Mouse (Mus musculus) MEL (cell line): ENCODE results near the gene Elavl1. TPM values are rescaled to one million over a fixed set of nuclear protein-coding genes. Genes with fewer than 3 reads are reported as not detected.

Experiments used
- DNase-seq: peaks from one replicate; pipeline ENCODE4 v3.0.0; 2011; ENCODE audit warnings: low read depth, low spot score
- H3K27ac ChIP-seq: 2 replicates; pipeline ENCODE4 v1.5.1; 2012; ENCODE audit warnings: low read depth, mild to moderate bottlenecking, control low read depth, low read length, moderate library complexity; ENCODE audit not compliant: control insufficient read depth
- H3K27me3 ChIP-seq, 2 experiments: fragments of 150-350 bp in 1 of 2; sonication (generic) in 1 of 2; 2 replicates each; pipeline ENCODE4 v1.6.1; 2012; ENCODE audit warnings: low read length in 2 of 2, mild to moderate bottlenecking in 2 of 2, improper control_type of control experiment in 1 of 2, moderate library complexity in 1 of 2; ENCODE audit not compliant: insufficient read depth in 2 of 2, control insufficient read depth in 1 of 2
- H3K36me3 ChIP-seq, 2 experiments: 2 replicates each; pipeline ENCODE4 v1.6.1; 2012 to 2014; ENCODE audit warnings: low read length in 2 of 2, improper control_type of control experiment in 1 of 2, inconsistent platforms in 1 of 2, mild to moderate bottlenecking in 1 of 2; ENCODE audit not compliant: insufficient read depth in 2 of 2, control insufficient read depth in 1 of 2
- H3K4me1 ChIP-seq, 2 experiments: fragments of 150-350 bp in 1 of 2; sonication (generic) in 1 of 2; 2 replicates each; pipeline ENCODE4 v1.6.1; 2012; ENCODE audit warnings: low read length in 2 of 2, improper control_type of control experiment in 1 of 2, mild to moderate bottlenecking in 1 of 2; ENCODE audit not compliant: insufficient read depth in 2 of 2, control insufficient read depth in 1 of 2
- H3K4me3 ChIP-seq, 2 experiments: fragments of 150-350 bp in 1 of 2; sonication (generic) in 1 of 2; 2 replicates each; pipeline ENCODE4 v1.5.1; 2012; ENCODE audit warnings: low read depth in 2 of 2, low read length in 2 of 2, mild to moderate bottlenecking in 2 of 2, moderate library complexity in 2 of 2, control low read depth in 1 of 2, improper control_type of control experiment in 1 of 2; ENCODE audit not compliant: control insufficient read depth in 1 of 2, insufficient read depth in 1 of 2
- H3K79me2 ChIP-seq: 2 replicates; pipeline ENCODE4 v1.6.1; 2012; ENCODE audit warnings: mild to moderate bottlenecking, low read length, moderate library complexity; ENCODE audit not compliant: control insufficient read depth, poor library complexity, insufficient read depth
- H3K9ac ChIP-seq: 2 replicates; pipeline ENCODE4 v1.6.1; 2012; ENCODE audit warnings: low read depth, mild to moderate bottlenecking, control low read depth, low read length, moderate library complexity; ENCODE audit not compliant: control insufficient read depth, poor library complexity, severe bottlenecking
- H3K9me3 ChIP-seq: fragments of 150-350 bp; sonication (generic); replicated peaks from 2 replicates; pipeline ENCODE4 v1.6.1; 2012; ENCODE audit warnings: mild to moderate bottlenecking, low read length, improper control_type of control experiment, moderate library complexity; ENCODE audit not compliant: insufficient read depth
- BHLHE40 ChIP-seq: IDR thresholded peaks from 2 replicates; pipeline ENCODE4 v1.6.1; 2012; ENCODE audit warnings: low read depth, mild to moderate bottlenecking, inconsistent platforms, low read length, improper control_type of control experiment, borderline replicate concordance
- CHD1 ChIP-seq: IDR thresholded peaks from 2 replicates; pipeline ENCODE4 v1.6.1; 2012; ENCODE audit warnings: low read depth, mild to moderate bottlenecking, inconsistent platforms, low read length, improper control_type of control experiment
- CHD2 ChIP-seq: IDR thresholded peaks from 2 replicates; pipeline ENCODE4 v1.6.1; 2011; ENCODE audit warnings: low read length, improper control_type of control experiment
- CTCF ChIP-seq, 3 experiments: IDR thresholded peaks in 2 of 3; conservative IDR thresholded peaks in 1 of 3; 2 replicates each; pipeline ENCODE4 v1.5.1; 2011 to 2012; ENCODE audit warnings: low read length in 3 of 3, low read depth in 2 of 3, mild to moderate bottlenecking in 2 of 3, improper control_type of control experiment in 1 of 3, inconsistent platforms in 1 of 3, mixed read lengths in 1 of 3, moderate library complexity in 1 of 3; ENCODE audit not compliant: control insufficient read depth in 1 of 3, insufficient read depth in 1 of 3, poor library complexity in 1 of 3, severe bottlenecking in 1 of 3
- GABPA ChIP-seq: IDR thresholded peaks from 2 replicates; pipeline ENCODE4 v1.6.1; 2012; ENCODE audit warnings: low read depth, mild to moderate bottlenecking, inconsistent platforms, low read length, improper control_type of control experiment, moderate library complexity
- GATA1 ChIP-seq: IDR thresholded peaks from 2 replicates; pipeline ENCODE4 v1.6.1; 2011; ENCODE audit warnings: low read depth, low read length, improper control_type of control experiment
- JUND ChIP-seq: IDR thresholded peaks from 2 replicates; pipeline ENCODE4 v1.6.1; 2011; ENCODE audit warnings: low read depth, mild to moderate bottlenecking, improper control_type of control experiment, low read length
- MAFK ChIP-seq: IDR thresholded peaks from 2 replicates; pipeline ENCODE4 v1.6.1; 2011; ENCODE audit warnings: low read depth, mild to moderate bottlenecking, low read length, improper control_type of control experiment, borderline replicate concordance
- MEF2A ChIP-seq: IDR thresholded peaks from 2 replicates; pipeline ENCODE4 v1.6.1; 2014; ENCODE audit warnings: low read depth, mild to moderate bottlenecking, inconsistent platforms, low read length, improper control_type of control experiment; ENCODE audit not compliant: poor library complexity, insufficient replicate concordance, severe bottlenecking; ENCODE audit errors: extremely low read depth
- MYB ChIP-seq: IDR thresholded peaks from 2 replicates; pipeline ENCODE4 v1.6.1; 2011; ENCODE audit warnings: mild to moderate bottlenecking, low read depth, low read length, improper control_type of control experiment
- MYC ChIP-seq: IDR thresholded peaks from 2 replicates; pipeline ENCODE4 v1.6.1; 2011; ENCODE audit warnings: low read depth, mild to moderate bottlenecking, low read length, improper control_type of control experiment, moderate library complexity
- POLR2AphosphoS2 ChIP-seq: IDR thresholded peaks from 2 replicates; pipeline ENCODE4 v1.6.1; 2011; ENCODE audit warnings: low read length, improper control_type of control experiment
- RAD21 ChIP-seq: IDR thresholded peaks from 2 replicates; pipeline ENCODE4 v1.6.1; 2011; ENCODE audit warnings: mild to moderate bottlenecking, low read depth, low read length, improper control_type of control experiment
- RCOR1 ChIP-seq: IDR thresholded peaks from 2 replicates; pipeline ENCODE4 v1.6.1; 2012; ENCODE audit warnings: low read depth, mild to moderate bottlenecking, inconsistent platforms, low read length, improper control_type of control experiment
- SIN3A ChIP-seq: IDR thresholded peaks from 2 replicates; pipeline ENCODE4 v1.6.1; 2012; ENCODE audit warnings: low read length, improper control_type of control experiment, inconsistent platforms
- SMC3 ChIP-seq: IDR thresholded peaks from 2 replicates; pipeline ENCODE4 v1.6.1; 2011; ENCODE audit warnings: low read depth, low read length, improper control_type of control experiment
- UBTF ChIP-seq: IDR thresholded peaks from 2 replicates; pipeline ENCODE4 v1.6.1; 2012; ENCODE audit warnings: low read depth, mild to moderate bottlenecking, inconsistent platforms, low read length, improper control_type of control experiment, moderate library complexity, borderline replicate concordance; ENCODE audit not compliant: insufficient read depth
- USF2 ChIP-seq, 2 experiments: IDR thresholded peaks; 2 replicates each; pipeline ENCODE4 v1.6.1; 2011 to 2012; ENCODE audit warnings: improper control_type of control experiment in 2 of 2, low read length in 2 of 2, borderline replicate concordance in 1 of 2, inconsistent platforms in 1 of 2, low read depth in 1 of 2, mild to moderate bottlenecking in 1 of 2; ENCODE audit not compliant: insufficient read depth in 1 of 2
- ZC3H11A ChIP-seq: IDR thresholded peaks from 2 replicates; pipeline ENCODE4 v1.6.1; 2012; ENCODE audit warnings: low read depth, mild to moderate bottlenecking, inconsistent platforms, low read length, improper control_type of control experiment
- ZNF384 ChIP-seq: IDR thresholded peaks from 2 replicates; pipeline ENCODE4 v1.6.1; 2012; ENCODE audit warnings: low read depth, mild to moderate bottlenecking, inconsistent platforms, low read length, improper control_type of control experiment
- polyA plus RNA-seq, 2 experiments: library from polyadenylated mRNA; stranded (reverse) in 1 of 2; unstranded in 1 of 2; fragments of >175 nt in 1 of 2; fragments of >200 nt in 1 of 2; gene quantifications; 2 replicates each; pipeline versions ENCODE4 v1.2.1 to v1.2.4; 2012; ENCODE audit warnings: low replicate concordance in 2 of 2, low read depth in 1 of 2; ENCODE audit not compliant: insufficient read length in 2 of 2, insufficient read depth in 1 of 2, missing spikeins in 1 of 2
- total RNA-seq: library from RNA; depleted of rRNA; stranded (reverse); fragments of 300-350 nt; gene quantifications from 2 replicates; pipeline ENCODE4 v1.2.3, GENCODE M21; 2012

Elavl1 gene
- total and polyA plus RNA-seq, 3 experiments = 64.2 to 77.4 TPM; not detected in 1

- H3K9ac ChIP-seq = peak overlapping the region; percentile 54
Measured at GRCm38 (mm10) chr8:4258678-4259077, 66.5 kb downstream of the Elavl1 start.

GRCm38 (mm10) chr8:4258233-4258632 lies 67.0 kb downstream of the Elavl1 start:
- H3K9ac ChIP-seq = peak overlapping the region; percentile 54; the same call in 1 of the 2 replicates
- DNase-seq = peak; percentile 68
- no peak overlapping the region for H3K27ac ChIP-seq
- TF ChIP-seq CTCF (IDR thresholded peaks at IDR 0.05 in 2 of 3, conservative IDR thresholded peaks at IDR 0.05 in 1 of 3; ENCODE audit: control insufficient read depth in 1 of 3, insufficient read depth in 1 of 3, low read depth in 2 of 3, low read length in 3 of 3, poor library complexity in 1 of 3, severe bottlenecking in 1 of 3) (peak; percentile 63 to 88 (median 70); a peak in 5 of 6 replicates), SIN3A (peak; percentile 14; the same call in 1 of the 2 replicates), ZC3H11A (peak; percentile 21), SMC3 (peak; percentile 70), JUND (no peak), POLR2AphosphoS2 (no peak), RAD21 (peak; percentile 45), GATA1 (no peak), MEF2A (no peak), MAFK (no peak)
- H3K79me2 ChIP-seq = no peaks in the 10 kb centered on the region; the same call in 1 of the 2 replicates
- peak overlapping the region; percentile 41 to 50; a peak in 3 of 4 replicates for H3K4me3 ChIP-seq
- no peaks in the 10 kb centered on the region for H3K27me3 ChIP-seq
- H3K4me1 ChIP-seq = peaks cover 0 to 11% of the 10 kb centered on the region in 2 experiments; a peak in 2 of 4 replicates
- H3K9me3 ChIP-seq = no peaks in the 10 kb centered on the region
- peaks cover 3 to 7% of the 10 kb centered on the region in 2 experiments for H3K36me3 ChIP-seq

More at GRCm38 (mm10) chr8:4258678-4259077, 66.5 kb downstream of the Elavl1 start:
- peak overlapping the region; percentile 41 to 50; a peak in 3 of 4 replicates for H3K4me3 ChIP-seq
- TF ChIP-seq ZNF384 (no peak), MAFK (no peak), RCOR1 (no peak), CHD1 (no peak), BHLHE40 (no peak), GABPA (no peak), CHD2 (no peak), MYB (no peak), UBTF (no peak), USF2 (IDR thresholded peaks at IDR 0.05; ENCODE audit: borderline replicate concordance in 1 of 2, insufficient read depth in 1 of 2, low read depth in 1 of 2, low read length in 2 of 2) (no peak), MYC (no peak)
- TF ChIP-seq, all 39 proteins: peak for 0
- H3K36me3 ChIP-seq = peaks cover 3 to 7% of the 10 kb centered on the region in 2 experiments
- H3K27me3 ChIP-seq = no peaks in the 10 kb centered on the region
- H3K79me2 ChIP-seq = no peaks in the 10 kb centered on the region
- no peaks in the 10 kb centered on the region for H3K9me3 ChIP-seq
- DNase-seq = no peak
- H3K4me1 ChIP-seq = peaks cover 0 to 11% of the 10 kb centered on the region in 2 experiments; a peak in 2 of 4 replicates
- no peak overlapping the region for H3K27ac ChIP-seq
